Mouse (Mus musculus): Measurements from ENCODE around the gene Cwc27. TPM values are rescaled to one million over a fixed set of nuclear protein-coding genes. Genes with fewer than 3 reads are reported as not detected.

Gene Cwc27
- polyA plus RNA-seq, 1 experiment from 2014 or later, result 35.1 TPM

DNA sequence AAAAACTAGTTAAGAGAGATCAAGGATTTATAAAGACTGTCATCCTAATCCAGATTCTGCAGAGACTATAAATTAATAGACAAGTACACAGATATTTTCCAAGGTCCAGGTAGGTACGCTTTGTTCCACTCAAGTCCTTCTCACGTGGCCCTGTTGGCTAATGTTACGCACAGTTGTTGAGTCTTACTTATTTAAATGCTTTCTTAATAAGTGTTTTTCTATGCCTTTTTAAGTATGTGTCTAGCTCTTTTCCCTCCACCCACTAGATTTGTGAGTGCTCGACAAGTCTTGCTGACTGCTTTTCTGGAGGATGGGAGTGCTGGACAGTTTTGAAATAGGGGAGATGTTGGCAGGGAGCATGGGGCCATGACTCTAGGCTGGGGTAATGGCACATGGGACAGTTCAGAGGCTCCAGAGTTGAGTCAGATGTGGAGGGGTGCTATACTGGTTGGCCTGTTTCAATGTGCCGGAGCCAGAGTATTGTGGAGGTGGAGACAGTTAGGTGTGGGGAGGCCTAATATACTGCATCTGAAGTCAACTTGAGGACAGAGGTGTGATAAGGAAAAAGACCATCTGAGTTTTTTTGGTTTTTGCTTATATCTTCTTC lies 160.2 kb downstream of the Cwc27 start:
- 93% methylated on average over 5 of the region's 5 CpGs for WGBS
- H3K9me3 ChIP-seq, result no peaks in the 10 kb centered on the region
- H3K36me3 ChIP-seq (replicated peaks), result peaks cover 18% of the 10 kb centered on the region
- no peak for DNase-seq (ENCODE audit: extremely low spot score, low spot score)
- H3K27me3 ChIP-seq (ENCODE audit: poor library complexity, severe bottlenecking), result no peaks in the 10 kb centered on the region
- no peaks in the 10 kb centered on the region for H3K4me1 ChIP-seq
- no peak overlapping the region for H3K27ac ChIP-seq
- no peak overlapping the region for H3K4me3 ChIP-seq

GRCm38 (mm10) chr13:104655137-104655536 lies 161.8 kb downstream of the Cwc27 start:
- Histone ChIP-seq H3K36me3 (replicated peaks) (peaks cover 7% of the 10 kb centered on the region), H3K9me3 (no peaks in the 10 kb centered on the region), H3K27ac (no peak overlapping the region), H3K4me3 (no peak overlapping the region), H3K4me1 (peaks cover 2% of the 10 kb centered on the region; the same call in 1 of the 2 replicates), H3K27me3 (ENCODE audit: poor library complexity, severe bottlenecking) (no peaks in the 10 kb centered on the region)
- DNase-seq (ENCODE audit: extremely low spot score, low spot score), result no peak
- 89% methylated on average over 3 of the region's 3 CpGs for WGBS

DNA sequence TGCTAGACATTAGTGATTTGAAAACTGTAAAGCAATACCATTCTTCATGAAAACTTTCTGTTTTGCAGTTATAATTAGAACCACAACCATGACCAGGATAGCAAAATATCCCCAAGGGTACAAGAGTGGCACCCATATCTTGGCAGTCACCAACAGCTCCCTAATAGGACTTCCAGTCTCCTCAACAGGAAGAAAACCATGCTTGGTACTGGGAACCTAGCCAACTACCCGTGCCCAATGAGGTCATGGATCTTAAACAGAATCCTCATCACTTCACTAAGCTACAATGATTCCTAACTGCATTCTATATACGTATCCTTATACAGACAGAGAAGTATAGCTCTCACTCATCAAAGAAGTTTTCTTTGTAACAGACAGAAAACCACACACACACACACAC lies 165.2 kb downstream of the Cwc27 start:
- 94% methylated on average over 2 of the region's 2 CpGs for WGBS
- H3K4me3 ChIP-seq, result no peak overlapping the region
- no peak overlapping the region for H3K27ac ChIP-seq
- peaks cover 5% of the 10 kb centered on the region; the same call in 1 of the 2 replicates for H3K36me3 ChIP-seq (replicated peaks)
- no peak for DNase-seq (ENCODE audit: extremely low spot score, low spot score)
- peaks cover 3% of the 10 kb centered on the region; the same call in 1 of the 2 replicates for H3K4me1 ChIP-seq
- H3K9me3 ChIP-seq, result no peaks in the 10 kb centered on the region
- H3K27me3 ChIP-seq (ENCODE audit: poor library complexity, severe bottlenecking), result no peaks in the 10 kb centered on the region

- peaks cover 3% of the 10 kb centered on the region; the same call in 1 of the 2 replicates for H3K4me1 ChIP-seq
- H3K9me3 ChIP-seq, result no peaks in the 10 kb centered on the region
- no peaks in the 10 kb centered on the region for H3K27me3 ChIP-seq (ENCODE audit: poor library complexity, severe bottlenecking)
- DNase-seq (ENCODE audit: extremely low spot score, low spot score), result no peak
- peaks cover 2% of the 10 kb centered on the region; the same call in 1 of the 2 replicates for H3K36me3 ChIP-seq (replicated peaks)
- H3K27ac ChIP-seq, result no peak overlapping the region
- 91% methylated on average over 2 of the region's 2 CpGs for WGBS
- H3K4me3 ChIP-seq, result no peak overlapping the region
Measured at GRCm38 (mm10) chr13:104650654-104651053, 166.3 kb downstream of the Cwc27 start.

GRCm38 (mm10) chr13:104650145-104650544 lies 166.8 kb downstream of the Cwc27 start:
- Histone ChIP-seq H3K4me1 (peaks cover 3% of the 10 kb centered on the region; the same call in 1 of the 2 replicates), H3K27ac (no peak overlapping the region), H3K9me3 (no peaks in the 10 kb centered on the region), H3K27me3 (ENCODE audit: poor library complexity, severe bottlenecking) (no peaks in the 10 kb centered on the region), H3K4me3 (no peak overlapping the region), H3K36me3 (replicated peaks) (peaks cover 2% of the 10 kb centered on the region; the same call in 1 of the 2 replicates)
- WGBS, result 65% methylated on average over 5 of the region's 5 CpGs
- DNase-seq (ENCODE audit: extremely low spot score, low spot score), result no peak

DNA sequence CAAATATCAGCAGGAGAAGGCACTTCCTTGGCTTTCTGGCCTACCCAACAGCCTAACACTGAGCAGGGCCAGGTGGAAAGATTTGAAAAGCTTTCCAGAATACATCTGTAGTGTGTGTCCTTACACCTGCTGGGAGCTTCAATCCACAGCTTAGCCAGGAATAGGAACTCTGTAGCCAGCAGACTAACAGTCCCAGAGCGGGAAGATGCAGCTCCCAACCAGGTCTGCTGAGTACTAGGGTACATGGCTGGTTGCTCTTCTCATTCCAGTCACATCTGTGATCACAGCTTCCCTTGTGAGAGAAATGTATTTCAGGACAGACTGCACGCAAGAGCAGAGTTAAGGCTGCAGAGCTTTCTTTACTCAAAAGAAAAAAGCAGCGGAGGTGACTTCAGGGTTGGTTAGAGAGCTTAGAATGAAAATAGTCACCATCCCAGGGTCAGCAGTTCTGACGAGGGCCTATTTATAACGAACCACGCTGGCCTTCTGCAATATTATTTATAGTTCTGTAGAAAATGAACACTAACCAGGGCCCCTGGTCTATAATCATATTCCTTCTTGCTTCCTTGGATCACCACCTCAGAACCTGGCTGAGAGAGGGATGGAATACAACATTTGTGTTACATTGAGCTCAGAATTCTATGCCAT lies 171.0 kb downstream of the Cwc27 start:
- Histone ChIP-seq H3K36me3 (replicated peaks) (peaks cover 2% of the 10 kb centered on the region; the same call in 1 of the 2 replicates), H3K4me3 (no peak overlapping the region), H3K27ac (no peak overlapping the region), H3K27me3 (ENCODE audit: poor library complexity, severe bottlenecking) (no peaks in the 10 kb centered on the region), H3K4me1 (peaks cover 3% of the 10 kb centered on the region; the same call in 1 of the 2 replicates), H3K9me3 (no peaks in the 10 kb centered on the region)
- no peak for DNase-seq (ENCODE audit: extremely low spot score, low spot score)
- WGBS, result 91% methylated on average over 6 of the region's 6 CpGs

- Histone ChIP-seq H3K36me3 (replicated peaks) (peaks cover 4% of the 10 kb centered on the region; the same call in 1 of the 2 replicates), H3K9me3 (no peaks in the 10 kb centered on the region), H3K4me3 (no peak overlapping the region), H3K27ac (no peak overlapping the region), H3K4me1 (no peaks in the 10 kb centered on the region), H3K27me3 (ENCODE audit: poor library complexity, severe bottlenecking) (no peaks in the 10 kb centered on the region)
- no peak for DNase-seq (ENCODE audit: extremely low spot score, low spot score)
- 100% methylated on average over 1 of the region's 1 CpGs for WGBS
Measured at GRCm38 (mm10) chr13:104644185-104644584, 172.8 kb downstream of the Cwc27 start.

- H3K9me3 ChIP-seq, result no peaks in the 10 kb centered on the region
- peaks cover 6% of the 10 kb centered on the region; the same call in 1 of the 2 replicates for H3K36me3 ChIP-seq (replicated peaks)
- no peaks in the 10 kb centered on the region for H3K27me3 ChIP-seq (ENCODE audit: poor library complexity, severe bottlenecking)
- DNase-seq (ENCODE audit: extremely low spot score, low spot score), result no peak
- WGBS, result 89% methylated on average over 5 of the region's 5 CpGs
- peaks cover 4% of the 10 kb centered on the region for H3K4me1 ChIP-seq
- no peak overlapping the region for H3K4me3 ChIP-seq
- H3K27ac ChIP-seq, result no peak overlapping the region
Measured at GRCm38 (mm10) chr13:104640694-104641454, 176.1 kb downstream of the Cwc27 start.

- Histone ChIP-seq H3K4me3 (no peak overlapping the region), H3K36me3 (replicated peaks) (peaks cover 6% of the 10 kb centered on the region; the same call in 1 of the 2 replicates), H3K27ac (no peak overlapping the region), H3K27me3 (ENCODE audit: poor library complexity, severe bottlenecking) (no peaks in the 10 kb centered on the region), H3K9me3 (no peaks in the 10 kb centered on the region), H3K4me1 (peaks cover 4% of the 10 kb centered on the region)
- 81% methylated on average over 3 of the region's 3 CpGs for WGBS
- DNase-seq (ENCODE audit: extremely low spot score, low spot score), result no peak
Measured at GRCm38 (mm10) chr13:104638988-104639387, 178.0 kb downstream of the Cwc27 start.

- Histone ChIP-seq H3K36me3 (replicated peaks) (peaks cover 6% of the 10 kb centered on the region; the same call in 1 of the 2 replicates), H3K27ac (no peak overlapping the region), H3K9me3 (no peaks in the 10 kb centered on the region), H3K4me1 (peaks cover 11% of the 10 kb centered on the region), H3K4me3 (no peak overlapping the region), H3K27me3 (ENCODE audit: poor library complexity, severe bottlenecking) (no peaks in the 10 kb centered on the region)
- 90% methylated on average over 6 of the region's 6 CpGs for WGBS
- DNase-seq (ENCODE audit: extremely low spot score, low spot score), result no peak
Measured at GRCm38 (mm10) chr13:104635965-104636462, 180.9 kb downstream of the Cwc27 start.

DNA sequence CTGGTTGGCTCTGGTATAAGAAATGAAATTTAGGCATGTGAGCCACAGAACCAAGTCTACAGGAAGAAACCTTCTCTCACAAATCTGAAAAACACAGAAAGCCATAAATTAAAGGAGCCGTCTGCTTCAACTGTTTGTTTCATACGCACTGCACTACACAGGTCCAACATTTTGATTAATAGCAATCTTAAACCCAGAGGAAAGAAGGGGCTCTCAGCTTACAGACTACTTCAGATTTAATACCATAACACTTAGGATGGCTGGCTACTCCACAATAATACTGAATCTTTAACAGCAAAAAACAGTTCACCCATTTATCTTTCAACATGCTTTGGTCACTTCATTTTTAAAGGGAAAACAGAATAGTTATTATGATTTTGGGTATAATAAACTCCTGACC lies 182.2 kb downstream of the Cwc27 start:
- peaks cover 14% of the 10 kb centered on the region for H3K36me3 ChIP-seq (replicated peaks)
- H3K27me3 ChIP-seq (ENCODE audit: poor library complexity, severe bottlenecking), result no peaks in the 10 kb centered on the region
- no peaks in the 10 kb centered on the region for H3K9me3 ChIP-seq
- no peak for DNase-seq (ENCODE audit: extremely low spot score, low spot score)
- no peak overlapping the region for H3K27ac ChIP-seq
- WGBS, result 88% methylated on average over 2 of the region's 2 CpGs
- peaks cover 11% of the 10 kb centered on the region for H3K4me1 ChIP-seq
- no peak overlapping the region for H3K4me3 ChIP-seq

DNA sequence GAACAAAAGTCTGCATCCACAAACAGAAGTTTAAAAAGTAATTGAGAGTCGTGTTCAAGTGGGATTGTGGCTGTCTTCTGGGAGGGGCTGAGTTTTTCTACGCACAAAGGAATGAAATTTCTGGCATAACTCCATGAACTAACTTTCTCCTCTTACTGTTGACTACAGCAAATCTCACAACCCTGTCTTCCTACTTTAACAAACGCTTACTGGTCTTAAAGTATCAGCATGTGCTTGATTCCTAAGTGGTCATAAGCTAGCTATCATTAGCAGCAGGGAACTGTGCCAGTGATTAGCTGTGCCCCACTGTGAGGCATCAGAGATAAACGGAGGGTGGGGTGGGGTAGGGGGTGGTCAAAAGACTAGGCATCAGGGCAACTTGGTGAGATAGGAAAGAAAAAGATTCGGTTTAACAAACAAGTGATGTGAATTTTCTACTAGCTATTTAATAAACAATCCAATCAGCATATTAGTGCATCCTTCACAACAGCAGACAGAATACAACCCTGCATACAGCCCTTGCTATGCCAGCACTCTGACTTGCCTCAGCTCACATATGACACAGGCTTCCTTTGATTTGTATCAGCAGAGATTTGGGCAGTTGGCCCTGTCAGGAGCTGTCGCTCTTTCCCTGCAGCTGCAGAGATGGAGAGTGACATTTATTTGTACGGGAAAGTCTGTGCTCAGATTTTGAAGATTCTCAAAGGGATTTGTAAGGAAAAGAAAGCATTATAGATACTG lies 184.3 kb downstream of the Cwc27 start:
- no peak for DNase-seq (ENCODE audit: extremely low spot score, low spot score)
- H3K27ac ChIP-seq, result no peak overlapping the region
- H3K36me3 ChIP-seq (replicated peaks), result peaks cover 8% of the 10 kb centered on the region
- WGBS, result 68% methylated on average over 7 of the region's 7 CpGs
- H3K4me1 ChIP-seq, result peaks cover 19% of the 10 kb centered on the region
- no peaks in the 10 kb centered on the region for H3K27me3 ChIP-seq (ENCODE audit: poor library complexity, severe bottlenecking)
- no peak overlapping the region for H3K4me3 ChIP-seq
- no peaks in the 10 kb centered on the region for H3K9me3 ChIP-seq
